Mouse (Mus musculus) stomach, postnatal 0 days (tissue): ENCODE measurements around the gene Ppfibp2.

Experiments
- CTCF ChIP-seq: IDR thresholded peaks from 2 replicates; pipeline ENCODE4 v1.5.1; 2016; ENCODE audit warnings: antibody characterized with exemption, low read depth, mild to moderate bottlenecking, moderate library complexity
- EP300 ChIP-seq: optimal IDR thresholded peaks from 2 replicates; pipeline ENCODE3; 2016; ENCODE audit warnings: antibody characterized with exemption

DNA sequence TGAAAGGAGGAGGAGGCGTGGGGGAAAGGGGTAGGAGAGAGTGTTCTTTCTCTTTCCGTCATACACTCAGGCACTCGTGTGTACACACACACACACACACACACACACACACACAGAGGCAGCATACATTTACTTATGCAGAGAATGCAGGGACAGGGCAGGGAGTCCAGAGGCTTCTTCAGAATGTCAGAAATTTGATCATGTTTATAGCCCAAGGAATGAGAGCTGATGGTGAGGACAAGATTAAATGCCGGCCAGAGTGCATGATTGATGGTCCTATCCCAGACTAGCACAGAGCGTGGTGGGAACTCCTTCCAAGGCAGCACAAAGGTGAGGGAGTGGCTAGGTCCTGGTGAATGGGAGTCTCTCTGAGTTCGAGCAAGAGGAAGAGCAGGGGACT, 96.5 kb downstream of the Ppfibp2 start:
- TF ChIP-seq CTCF, result no peak
- no peak for TF ChIP-seq EP300
